Mouse (Mus musculus) midbrain, embryonic 14.5 days (tissue): Measurements from ENCODE around the gene Depdc7. TPM values are rescaled to one million over a fixed set of nuclear protein-coding genes. Genes with fewer than 3 reads are reported as not detected.

ENCODE experiments used
- ATAC-seq: fragments of 200-750 bp; cut with Nextera tagmentation; 2 replicates; pipeline ENCODE4 v1.8.0; 2017; ENCODE audit warnings: moderate number of reproducible peaks, moderate library complexity; ENCODE audit not compliant: low FRiP score, low TSS enrichment
- DNase-seq: peaks from one replicate; pipeline ENCODE4 v3.0.0-alpha.2; 2015
- H3K27ac ChIP-seq: fragments of 300-500 bp; sonication (generic); replicated peaks from 2 replicates; pipeline ENCODE4 v1.5.1; 2014; ENCODE audit warnings: mild to moderate bottlenecking, low read depth, low read length, moderate library complexity
- H3K27me3 ChIP-seq: fragments of 300-500 bp; sonication (generic); 2 replicates; pipeline ENCODE4 v1.6.1; 2014; ENCODE audit warnings: low read length, control low read depth, mixed read lengths; ENCODE audit not compliant: control insufficient read depth, insufficient read depth
- H3K36me3 ChIP-seq: fragments of 300-500 bp; sonication (generic); 2 replicates; pipeline ENCODE4 v1.6.1; 2014; ENCODE audit warnings: low read length, control low read depth; ENCODE audit not compliant: control insufficient read depth, insufficient read depth
- H3K4me1 ChIP-seq: fragments of 300-500 bp; sonication (generic); 2 replicates; pipeline ENCODE4 v1.6.1; 2014; ENCODE audit warnings: mild to moderate bottlenecking, antibody characterized with exemption, low read length, control low read depth; ENCODE audit not compliant: control insufficient read depth, insufficient read depth
- H3K4me2 ChIP-seq: fragments of 300-500 bp; sonication (generic); 2 replicates; pipeline ENCODE4 v1.6.1; 2014; ENCODE audit warnings: mild to moderate bottlenecking, low read length, moderate library complexity
- H3K4me3 ChIP-seq: fragments of 300-500 bp; sonication (generic); replicated peaks from 2 replicates; pipeline ENCODE4 v1.5.1; 2014; ENCODE audit warnings: low read depth, low read length
- H3K9ac ChIP-seq: fragments of 300-500 bp; sonication (generic); replicated peaks from 2 replicates; pipeline ENCODE4 v1.6.1; 2014; ENCODE audit warnings: mild to moderate bottlenecking, low read length, moderate library complexity
- H3K9me3 ChIP-seq: fragments of 300-500 bp; sonication (generic); 2 replicates; pipeline ENCODE4 v1.6.1; 2016; ENCODE audit warnings: low read length, control low read depth, mixed read lengths; ENCODE audit not compliant: control insufficient read depth
- WGBS: fragments of 180-500 bp; shearing (Covaris S2); extraction: QIAGEN DNeasy Blood & Tissue Kit; methylation state at CpG from one replicate; pipeline ENCODE4 v1.1.7; 2014; 5-methylcytosine and 5-hydroxymethylcytosine counted together
- polyA plus RNA-seq: library from polyadenylated mRNA; unstranded; fragments of >200 nt; fragmentation: Nextera tagmentation; extraction: Ambion mirVana; gene quantifications from 2 replicates; pipeline ENCODE4 v1.2.1, GENCODE M21; 2014

Gene Depdc7
- polyA plus RNA-seq, 1 experiment from 2014 or later, result 1.1 TPM

DNA sequence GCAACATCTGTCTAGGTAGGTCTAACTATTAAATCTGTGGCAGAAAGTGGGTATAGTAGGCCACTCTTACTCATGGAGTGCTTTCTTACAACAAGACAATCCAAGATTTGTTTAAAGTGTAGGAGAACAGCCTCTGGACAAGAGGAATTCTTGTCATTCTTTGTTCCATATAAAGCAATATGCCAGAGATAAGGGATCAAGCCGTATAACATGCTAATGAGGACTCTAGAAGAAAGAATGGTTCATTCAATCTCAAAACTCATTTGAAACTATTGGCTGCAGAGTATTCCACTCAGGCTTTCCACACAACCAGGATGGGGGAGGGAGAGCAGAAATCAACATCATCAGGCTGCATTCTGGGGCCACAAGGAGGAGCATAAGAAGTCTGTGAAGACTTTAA, 15.3 kb downstream of the Depdc7 start:
- Histone ChIP-seq H3K36me3 (no peaks in the 10 kb centered on the region), H3K27me3 (no peaks in the 10 kb centered on the region), H3K4me1 (no peaks in the 10 kb centered on the region), H3K27ac (no peak overlapping the region), H3K4me3 (no peak overlapping the region), H3K4me2 (no peak overlapping the region), H3K9me3 (no peaks in the 10 kb centered on the region), H3K9ac (no peak overlapping the region)
- WGBS, result 61% methylated on average over 1 of the region's 1 CpGs
- DNase-seq, result no peak
- no peak for ATAC-seq

DNA sequence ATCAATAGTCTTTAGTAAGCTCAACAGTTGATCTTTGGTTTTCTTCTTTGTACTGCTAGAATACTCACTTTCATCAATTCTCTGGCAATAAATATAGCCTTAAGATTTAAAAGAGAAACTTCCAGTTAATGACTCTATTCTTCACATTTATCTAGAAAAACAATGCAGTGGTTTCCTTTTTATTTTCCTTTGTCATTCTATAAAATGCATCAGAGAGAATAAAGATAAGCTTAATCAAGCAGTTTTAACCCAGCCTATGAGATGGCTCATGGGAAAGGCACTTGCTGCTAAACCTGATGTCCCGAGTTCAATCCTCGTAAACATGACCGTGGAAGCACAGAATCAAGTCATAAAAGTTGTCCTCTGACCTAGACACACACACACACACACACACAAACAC, 20.7 kb downstream of the Depdc7 start:
- Histone ChIP-seq H3K36me3 (no peaks in the 10 kb centered on the region), H3K4me1 (no peaks in the 10 kb centered on the region), H3K9me3 (no peaks in the 10 kb centered on the region), H3K27ac (no peak overlapping the region), H3K27me3 (no peaks in the 10 kb centered on the region), H3K9ac (no peak overlapping the region), H3K4me3 (no peak overlapping the region), H3K4me2 (no peak overlapping the region)
- no peak for ATAC-seq
- DNase-seq, result no peak
- WGBS, result 89% methylated on average over 3 of the region's 3 CpGs

DNA sequence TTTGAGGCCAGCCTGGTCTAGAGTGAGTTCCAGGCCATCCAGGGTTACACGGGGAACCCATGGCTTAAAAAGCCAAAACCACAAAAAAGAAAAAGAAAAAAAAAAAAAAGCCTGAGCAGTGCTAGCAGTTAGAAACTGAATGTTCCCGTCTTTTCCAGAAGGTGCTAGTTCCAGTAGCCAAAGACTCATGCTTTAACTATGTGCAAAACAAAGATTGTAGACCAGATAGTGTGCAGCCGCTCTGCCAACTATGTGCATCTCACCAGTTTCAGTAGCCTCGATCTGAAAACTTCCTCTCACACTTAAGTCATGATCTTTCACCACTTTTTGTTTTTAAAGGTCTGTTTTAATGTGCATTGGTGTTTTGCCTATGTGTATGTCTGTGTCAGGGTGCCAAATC, 24.9 kb downstream of the Depdc7 start:
- Histone ChIP-seq H3K27ac (no peak overlapping the region), H3K27me3 (no peaks in the 10 kb centered on the region), H3K9me3 (no peaks in the 10 kb centered on the region), H3K36me3 (no peaks in the 10 kb centered on the region), H3K4me1 (no peaks in the 10 kb centered on the region), H3K9ac (no peak overlapping the region), H3K4me2 (no peak overlapping the region), H3K4me3 (no peak overlapping the region)
- ATAC-seq (no peak), DNase-seq (no peak)
- 90% methylated on average over 4 of the region's 4 CpGs for WGBS

DNA sequence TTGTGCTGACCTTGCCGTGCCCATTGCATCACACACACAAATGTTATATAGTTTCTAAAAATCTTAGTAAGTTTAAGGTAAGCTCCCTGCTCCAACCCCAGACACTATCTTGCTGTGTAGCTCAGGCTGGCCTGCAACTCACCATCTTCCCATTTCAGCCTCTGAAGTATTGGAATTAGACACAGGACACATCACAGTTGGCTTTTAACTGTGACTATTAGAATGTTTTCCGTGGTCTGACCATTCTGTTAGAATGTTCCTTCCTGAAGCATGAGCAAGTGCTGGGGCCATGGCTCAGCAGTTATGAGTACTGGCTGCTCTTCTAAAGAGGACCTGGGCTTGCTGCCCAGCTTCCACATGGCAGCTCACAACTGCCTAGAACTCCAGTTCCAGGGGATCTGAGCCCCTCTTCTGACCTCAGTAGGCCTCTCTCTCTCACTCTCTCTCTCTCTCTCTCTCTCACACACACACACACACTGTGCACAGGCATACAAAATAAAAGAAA, 25.4 kb downstream of the Depdc7 start:
- no peak for ATAC-seq
- 96% methylated on average over 2 of the region's 2 CpGs for WGBS
- no peak overlapping the region for H3K4me3 ChIP-seq

DNA sequence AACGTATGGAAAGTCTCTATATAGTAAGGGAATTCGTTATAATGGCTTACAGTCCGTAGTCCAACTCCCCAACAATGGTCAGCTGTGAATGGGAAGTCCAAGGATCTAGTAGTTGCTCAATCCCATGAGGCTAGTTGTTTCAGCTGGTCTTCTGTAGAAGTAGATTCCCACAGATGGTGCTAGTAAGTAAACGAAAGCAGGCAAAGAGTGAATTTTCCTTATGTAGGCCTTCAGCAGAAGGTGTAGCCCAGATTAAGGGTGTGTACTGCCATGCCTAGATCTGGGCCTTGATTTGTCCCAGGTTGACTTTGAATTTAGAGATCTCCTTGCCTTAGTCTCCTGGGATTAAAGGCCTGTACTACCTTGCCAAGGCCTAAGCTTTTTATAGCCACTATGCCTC, 26.4 kb downstream of the Depdc7 start, which contains the start of gene Pin1rt1:
Gene Pin1rt1, minus strand, starts transcription at position 101 of the 400 bp plus-strand sequence.
- Histone ChIP-seq H3K4me1 (peaks cover under 1% of the 10 kb centered on the region; the same call in 1 of the 2 replicates), H3K27me3 (no peaks in the 10 kb centered on the region), H3K36me3 (no peaks in the 10 kb centered on the region), H3K4me2 (no peak within 1 kb of the TSS), H3K9ac (no peak within 1 kb of the TSS), H3K9me3 (no peaks in the 10 kb centered on the region), H3K4me3 (no peak within 1 kb of the TSS), H3K27ac (no peak within 1 kb of the TSS)
- no peak for ATAC-seq
- DNase-seq, result no peak
- 91% methylated on average over 4 of the region's 4 CpGs for WGBS

More for the DNA sequence above, 25.4 kb downstream of the Depdc7 start:
- no peak overlapping the region for H3K27ac ChIP-seq
- no peaks in the 10 kb centered on the region for H3K36me3 ChIP-seq
- H3K27me3 ChIP-seq, result no peaks in the 10 kb centered on the region
- DNase-seq, result no peak
- no peaks in the 10 kb centered on the region for H3K9me3 ChIP-seq
- no peak overlapping the region for H3K9ac ChIP-seq
- H3K4me2 ChIP-seq, result no peak overlapping the region
- H3K4me1 ChIP-seq, result no peaks in the 10 kb centered on the region

DNA sequence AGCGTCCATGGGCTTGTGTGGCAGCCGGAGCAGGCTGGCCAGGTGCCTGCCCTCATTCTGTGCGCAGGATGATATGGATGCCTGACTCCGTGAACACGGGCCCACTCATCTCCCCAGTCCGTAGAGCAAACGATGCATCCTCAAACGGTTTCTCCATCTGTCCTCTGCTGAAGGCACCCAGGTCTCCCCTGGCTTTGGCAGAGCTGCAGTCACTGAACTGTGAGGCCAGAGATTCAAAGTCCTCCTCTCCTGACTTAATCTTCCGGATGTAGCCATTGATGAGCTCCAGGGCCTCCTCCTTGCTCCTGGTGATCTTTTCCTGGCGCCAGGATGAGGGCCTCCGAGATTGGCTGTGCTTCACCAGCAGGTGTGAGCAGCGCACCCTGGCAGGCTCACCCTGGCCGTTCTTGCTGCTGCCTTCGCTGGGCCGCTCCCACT, 28.4 kb downstream of the Depdc7 start:
- Histone ChIP-seq H3K9ac (no peak overlapping the region), H3K4me2 (no peak overlapping the region), H3K4me1 (peaks cover 11% of the 10 kb centered on the region), H3K27me3 (no peaks in the 10 kb centered on the region), H3K4me3 (no peak overlapping the region), H3K9me3 (no peaks in the 10 kb centered on the region), H3K27ac (no peak overlapping the region), H3K36me3 (no peaks in the 10 kb centered on the region)
- WGBS, result 37% methylated on average over 15 of the region's 15 CpGs
- DNase-seq, result no peak
- ATAC-seq, result no peak

DNA sequence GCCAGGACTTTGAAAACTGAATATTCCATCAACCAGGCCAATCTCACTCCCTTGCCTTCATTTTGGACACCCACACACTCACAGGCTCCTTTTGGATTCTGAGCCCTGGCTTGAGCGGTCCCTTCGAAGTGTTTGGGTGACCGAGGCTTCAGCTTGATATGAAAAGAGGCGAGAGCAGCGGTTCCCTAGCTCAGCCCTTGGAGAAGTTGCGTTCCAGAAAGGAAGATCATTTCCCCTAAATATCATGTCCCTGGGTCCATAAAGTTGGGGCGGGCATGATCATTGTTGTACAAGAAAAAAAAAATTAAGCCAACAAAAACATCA, 30.2 kb downstream of the Depdc7 start:
- Histone ChIP-seq H3K27me3 (no peaks in the 10 kb centered on the region), H3K4me2 (peak overlapping the region; percentile 70), H3K4me3 (peak overlapping the region; percentile 72), H3K9ac (peak overlapping the region; percentile 86), H3K36me3 (no peaks in the 10 kb centered on the region), H3K4me1 (peaks cover 11% of the 10 kb centered on the region), H3K27ac (peak overlapping the region; percentile 92), H3K9me3 (no peaks in the 10 kb centered on the region)
- DNase-seq, result no peak
- ATAC-seq, result 0 out of 2 replicates have a peak, but pooled peaks have one; percentile 5
- 4% methylated on average over 7 of the region's 7 CpGs for WGBS

DNA sequence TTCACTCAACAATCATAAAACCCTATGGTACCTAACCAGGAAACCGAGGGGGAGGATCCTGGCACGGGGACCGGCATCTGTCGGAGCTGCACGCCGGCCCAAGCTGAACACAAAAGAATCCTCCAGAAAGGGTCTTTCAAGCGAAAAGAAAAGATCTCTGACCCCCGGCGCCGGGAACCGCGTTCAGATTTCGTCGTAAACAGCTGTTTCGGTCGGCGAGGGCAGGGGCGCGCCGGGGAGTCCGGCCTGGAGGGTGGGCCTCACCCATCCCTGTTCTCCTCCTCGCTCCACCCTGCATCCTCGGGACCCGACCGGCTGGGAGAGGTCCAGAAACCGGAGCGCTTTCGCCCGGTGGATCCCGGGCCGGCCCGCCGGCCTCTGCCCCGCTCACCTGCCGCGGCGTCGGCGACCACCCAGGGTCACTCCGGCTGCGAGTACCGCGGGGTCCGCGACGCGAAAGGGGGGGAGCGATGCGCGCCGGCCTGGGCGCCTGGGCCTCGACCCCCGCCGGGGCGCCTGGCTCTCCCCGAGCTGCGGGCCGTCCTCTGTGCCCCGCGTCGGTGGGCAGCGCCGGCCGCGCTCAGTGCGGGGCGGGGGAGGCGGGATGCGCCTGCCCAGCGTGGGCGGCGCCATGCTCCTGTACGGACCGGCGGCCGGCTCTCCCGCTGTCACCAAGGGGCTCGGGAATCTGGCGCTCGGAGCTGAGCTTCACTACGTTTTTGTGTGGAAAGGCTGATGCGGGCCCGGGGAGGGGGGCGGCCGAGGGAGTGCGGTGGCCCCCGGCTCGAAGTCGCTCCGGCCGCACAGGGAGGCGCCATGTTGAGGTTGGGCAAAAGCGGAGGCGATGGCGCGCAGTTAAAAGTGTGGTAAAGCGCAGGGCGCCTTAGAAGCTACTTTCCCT, 30.8 kb downstream of the Depdc7 start, which contains the start of gene Tcp11l1:
Gene Tcp11l1, minus strand, starts transcription at position 585 of the 901 bp plus-strand sequence.
- peak; percentile 94 for ATAC-seq
- under 1% methylated on average over 87 of the region's 99 CpGs for whole genome bisulfite sequencing
- DNase-seq, result peak; percentile 88
- Histone ChIP-seq H3K9me3 (no peaks in the 10 kb centered on the region), H3K9ac (peak within 1 kb of the TSS; percentile 86), H3K27me3 (no peaks in the 10 kb centered on the region), H3K4me3 (peak within 1 kb of the TSS; percentile 72), H3K4me1 (peaks cover 11% of the 10 kb centered on the region), H3K4me2 (peak within 1 kb of the TSS; percentile 70), H3K36me3 (no peaks in the 10 kb centered on the region), H3K27ac (peak within 1 kb of the TSS; percentile 92)
